Mouse (Mus musculus) heart, postnatal 25 days (tissue): ENCODE results near the gene Hnrnpa3. TPM values are rescaled to one million over a fixed set of nuclear protein-coding genes. Genes with fewer than 3 reads are reported as not detected.

Source experiments
- microRNA-seq: library from miRNA; unstranded; fragments of <30 nt; microRNA quantifications from one replicate; pipeline ENCODE4 v1.2.0, GENCODE M21; 2022
- total RNA-seq, 2 experiments: library from RNA; stranded (reverse); gene quantifications; 2 replicates each; pipeline ENCODE4 v1.2.3; 2021

Hnrnpa3 gene
- total RNA-seq, 2 experiments from 2014 or later = 159 to 193 TPM

Small RNAs within 50 kb of the gene (microRNA-seq; reads per million reads assigned to microRNA genes)
- not detected for gene Gm24574

Other genes starting within 250 kb of the Hnrnpa3 start
- 10 to 100 TPM; 56.8 to 72.0 TPM for gene Nfe2l2, start 45.4 kb downstream of the Hnrnpa3 start, total RNA-seq
- gene Agps, start 172.9 kb downstream of the Hnrnpa3 start, total RNA-seq = 10 to 100 TPM; 34.1 to 37.6 TPM